Mouse (Mus musculus) erythroblast, embryonic 14.5 days (primary cell): ENCODE results near the gene Zfp174. TPM values are rescaled to one million over a fixed set of nuclear protein-coding genes. Genes with fewer than 3 reads are reported as not detected.

ENCODE experiments used
- H3K27me3 ChIP-seq: 2 replicates; pipeline ENCODE4 v1.6.1; 2012; ENCODE audit warnings: inconsistent platforms; ENCODE audit not compliant: control insufficient read depth
- H3K36me3 ChIP-seq: 2 replicates; pipeline ENCODE4 v1.6.1; 2012; ENCODE audit warnings: mild to moderate bottlenecking, inconsistent platforms; ENCODE audit not compliant: control insufficient read depth
- H3K4me1 ChIP-seq: 2 replicates; pipeline ENCODE4 v1.6.1; 2012; ENCODE audit warnings: inconsistent platforms; ENCODE audit not compliant: control insufficient read depth
- H3K4me3 ChIP-seq: replicated peaks from 2 replicates; pipeline ENCODE3; 2012; ENCODE audit warnings: moderate library complexity, mild to moderate bottlenecking, inconsistent platforms
- H3K9me3 ChIP-seq: 2 replicates; pipeline ENCODE4 v1.6.1; 2012; ENCODE audit warnings: low read length, inconsistent platforms, mixed read lengths; ENCODE audit not compliant: control insufficient read depth
- GATA1 ChIP-seq: IDR thresholded peaks from 2 replicates; pipeline ENCODE4 v1.6.1; 2012; ENCODE audit warnings: low read length, inconsistent platforms, mixed read lengths
- TAL1 ChIP-seq: IDR thresholded peaks from 3 replicates; pipeline ENCODE4 v1.6.1; 2012; ENCODE audit warnings: low read length, inconsistent platforms, mixed read lengths
- polyA plus RNA-seq: library from polyadenylated mRNA; stranded (reverse); fragments of >175 nt; gene quantifications from 2 replicates; pipeline ENCODE4 v1.2.3, GENCODE M21; 2012

Zfp174 gene
- polyA plus RNA-seq, 1 experiment, result not detected

GRCm38 (mm10) chr16:3896553-3896952 is 49.5 kb downstream of the Zfp174 start:
- no peak for TF ChIP-seq TAL1
- no peak for TF ChIP-seq GATA1
- Histone ChIP-seq H3K27me3 (no peaks in the 10 kb centered on the region), H3K9me3 (no peaks in the 10 kb centered on the region), H3K4me1 (peaks cover 12% of the 10 kb centered on the region), H3K4me3 (no peak overlapping the region), H3K36me3 (peaks cover 76% of the 10 kb centered on the region)

GRCm38 (mm10) chr16:3907471-3907870 is 60.4 kb downstream of the Zfp174 start:
- TF ChIP-seq GATA1, result no peak
- TF ChIP-seq TAL1, result no peak
- no peaks in the 10 kb centered on the region for H3K27me3 ChIP-seq
- peaks cover 45% of the 10 kb centered on the region for H3K36me3 ChIP-seq
- no peak overlapping the region for H3K4me3 ChIP-seq
- H3K4me1 ChIP-seq, result peaks cover 32% of the 10 kb centered on the region
- no peaks in the 10 kb centered on the region for H3K9me3 ChIP-seq

Other genes with a start within 250 kb of the Zfp174 start
- not detected in 2 replicates for gene Mefv, start 129.2 kb upstream of the Zfp174 start, polyA plus RNA-seq
- 0.17 and 0.25 TPM in 2 replicates for gene Zfp263, start 103.2 kb upstream of the Zfp174 start, polyA plus RNA-seq
- not detected in 2 replicates for gene Olfr15, start 16.4 kb upstream of the Zfp174 start, polyA plus RNA-seq
- gene Naa60, start 25.1 kb downstream of the Zfp174 start, polyA plus RNA-seq, result 1.6 and 2.1 TPM in 2 replicates
- 0.09 TPM in 1 of 2 replicates, not detected in the other for gene Zfp597, start 37.3 kb downstream of the Zfp174 start, polyA plus RNA-seq
- not detected in 2 replicates for gene Gm20695, start 37.4 kb downstream of the Zfp174 start, polyA plus RNA-seq
- gene 1700037C18Rik, start 61.4 kb downstream of the Zfp174 start, polyA plus RNA-seq, result 0.76 and 1.4 TPM in 2 replicates
- 0.33 and 1.1 TPM in 2 replicates for gene Cluap1, start 61.5 kb downstream of the Zfp174 start, polyA plus RNA-seq
- not detected in 2 replicates for gene Nlrc3, start 129.4 kb downstream of the Zfp174 start, polyA plus RNA-seq
- 2.9 and 3.9 TPM in 2 replicates for gene Slx4, start 156.5 kb downstream of the Zfp174 start, polyA plus RNA-seq
- not detected in 2 replicates for gene Dnase1, start 189.7 kb downstream of the Zfp174 start, polyA plus RNA-seq
- 18.1 and 22.1 TPM in 2 replicates for gene Trap1, start 230.6 kb downstream of the Zfp174 start, polyA plus RNA-seq